Mouse (Mus musculus): ENCODE measurements around the gene Hoxa3. TPM values are rescaled to one million over a fixed set of nuclear protein-coding genes. Genes with fewer than 3 reads are reported as not detected.

Gene Hoxa3
- polyA plus RNA-seq, 1 experiment, result 3.5 TPM

GRCm38 (mm10) chr6:52259081-52259790 lies 46.1 kb upstream of the Hoxa3 start:
- TF ChIP-seq POLR2A (IDR thresholded peaks at IDR 0.05; ENCODE audit: control insufficient read depth, extremely low read depth, insufficient read depth, low read length, poor library complexity) (no peak), CTCF (IDR thresholded peaks at IDR 0.05; ENCODE audit: borderline replicate concordance, control insufficient read depth, extremely low read depth, insufficient read depth, low read length, poor library complexity) (no peak)
- Histone ChIP-seq H3K4me3 (ENCODE audit: control insufficient read depth, insufficient read depth, low read length) (no peak overlapping the region), H3K27ac (ENCODE audit: control insufficient read depth, insufficient read depth, low read length) (no peak overlapping the region), H3K4me1 (replicated peaks; ENCODE audit: control insufficient read depth, insufficient read depth, low read length) (peaks cover 3% of the 10 kb centered on the region; the same call in 1 of the 2 replicates), H3K27me3 (ENCODE audit: control insufficient read depth, insufficient read depth, low read length) (peaks cover 38% of the 10 kb centered on the region), H3K36me3 (ENCODE audit: control insufficient read depth, insufficient read depth, low read length) (no peaks in the 10 kb centered on the region)
- 4% methylated on average over 25 of the region's 25 CpGs for WGBS
- no peak for DNase-seq

DNA sequence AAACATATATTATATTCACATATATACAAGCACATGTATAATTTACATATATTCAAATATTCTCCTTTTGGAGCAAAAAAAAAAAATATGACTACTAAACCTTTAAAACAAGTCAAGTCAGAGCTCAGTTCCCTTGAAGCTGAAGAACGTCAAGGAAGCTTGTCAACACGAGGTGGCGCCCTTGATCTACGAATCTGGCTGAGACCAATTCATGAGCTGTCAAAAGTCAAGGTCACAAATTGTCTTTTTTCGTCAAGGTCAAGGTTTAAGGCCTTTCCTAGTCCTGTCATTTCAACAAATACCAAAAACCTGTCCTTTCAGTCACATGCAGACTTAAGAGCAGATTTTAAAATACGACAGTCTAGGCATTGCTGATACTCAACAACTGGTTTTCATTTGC lies 43.8 kb upstream of the Hoxa3 start:
- DNase-seq, result peak; percentile 85
- WGBS, result 1% methylated on average over 6 of the region's 6 CpGs
- TF ChIP-seq CTCF (IDR thresholded peaks at IDR 0.05; ENCODE audit: borderline replicate concordance, control insufficient read depth, extremely low read depth, insufficient read depth, low read length, poor library complexity) (no peak), POLR2A (IDR thresholded peaks at IDR 0.05; ENCODE audit: control insufficient read depth, extremely low read depth, insufficient read depth, low read length, poor library complexity) (no peak)
- peaks cover 3% of the 10 kb centered on the region; the same call in 1 of the 2 replicates for H3K4me1 ChIP-seq (replicated peaks; ENCODE audit: control insufficient read depth, insufficient read depth, low read length)
- no peak overlapping the region for H3K4me3 ChIP-seq (ENCODE audit: control insufficient read depth, insufficient read depth, low read length)
- peaks cover 39% of the 10 kb centered on the region for H3K27me3 ChIP-seq (ENCODE audit: control insufficient read depth, insufficient read depth, low read length)
- H3K36me3 ChIP-seq (ENCODE audit: control insufficient read depth, insufficient read depth, low read length), result no peaks in the 10 kb centered on the region
- H3K27ac ChIP-seq (ENCODE audit: control insufficient read depth, insufficient read depth, low read length), result no peak overlapping the region

- 4% methylated on average over 59 of the region's 59 CpGs for WGBS
- TF ChIP-seq POLR2A (IDR thresholded peaks at IDR 0.05; ENCODE audit: control insufficient read depth, extremely low read depth, insufficient read depth, low read length, poor library complexity), result no peak
- TF ChIP-seq CTCF (IDR thresholded peaks at IDR 0.05; ENCODE audit: borderline replicate concordance, control insufficient read depth, extremely low read depth, insufficient read depth, low read length, poor library complexity), result no peak
- no peak overlapping the region for H3K27ac ChIP-seq (ENCODE audit: control insufficient read depth, insufficient read depth, low read length)
- no peaks in the 10 kb centered on the region for H3K36me3 ChIP-seq (ENCODE audit: control insufficient read depth, insufficient read depth, low read length)
- no peak for DNase-seq
- peaks cover 36% of the 10 kb centered on the region for H3K27me3 ChIP-seq (ENCODE audit: control insufficient read depth, insufficient read depth, low read length)
- no peak overlapping the region for H3K4me3 ChIP-seq (ENCODE audit: control insufficient read depth, insufficient read depth, low read length)
- peaks cover 3% of the 10 kb centered on the region; the same call in 1 of the 2 replicates for H3K4me1 ChIP-seq (replicated peaks; ENCODE audit: control insufficient read depth, insufficient read depth, low read length)
These were observed 40.7 kb upstream of the Hoxa3 start for GRCm38 (mm10) chr6:52253511-52254500.

GRCm38 (mm10) chr6:52252775-52253376 lies 39.7 kb upstream of the Hoxa3 start:
- no peak for TF ChIP-seq CTCF (IDR thresholded peaks at IDR 0.05; ENCODE audit: borderline replicate concordance, control insufficient read depth, extremely low read depth, insufficient read depth, low read length, poor library complexity)
- no peak for TF ChIP-seq POLR2A (IDR thresholded peaks at IDR 0.05; ENCODE audit: control insufficient read depth, extremely low read depth, insufficient read depth, low read length, poor library complexity)
- Histone ChIP-seq H3K4me1 (replicated peaks; ENCODE audit: control insufficient read depth, insufficient read depth, low read length) (peaks cover 3% of the 10 kb centered on the region; the same call in 1 of the 2 replicates), H3K4me3 (ENCODE audit: control insufficient read depth, insufficient read depth, low read length) (no peak overlapping the region), H3K36me3 (ENCODE audit: control insufficient read depth, insufficient read depth, low read length) (no peaks in the 10 kb centered on the region), H3K27ac (ENCODE audit: control insufficient read depth, insufficient read depth, low read length) (no peak overlapping the region), H3K27me3 (ENCODE audit: control insufficient read depth, insufficient read depth, low read length) (peaks cover 41% of the 10 kb centered on the region)
- 5% methylated on average over 35 of the region's 35 CpGs for WGBS
- DNase-seq, result no peak

GRCm38 (mm10) chr6:52252016-52252774 lies 39.1 kb upstream of the Hoxa3 start:
- H3K4me3 ChIP-seq (ENCODE audit: control insufficient read depth, insufficient read depth, low read length), result no peak overlapping the region
- peaks cover 44% of the 10 kb centered on the region for H3K27me3 ChIP-seq (ENCODE audit: control insufficient read depth, insufficient read depth, low read length)
- 12% methylated on average over 24 of the region's 24 CpGs for WGBS
- H3K27ac ChIP-seq (ENCODE audit: control insufficient read depth, insufficient read depth, low read length), result no peak overlapping the region
- H3K4me1 ChIP-seq (replicated peaks; ENCODE audit: control insufficient read depth, insufficient read depth, low read length), result peaks cover 3% of the 10 kb centered on the region; the same call in 1 of the 2 replicates
- no peak for DNase-seq
- H3K36me3 ChIP-seq (ENCODE audit: control insufficient read depth, insufficient read depth, low read length), result no peaks in the 10 kb centered on the region
- TF ChIP-seq POLR2A (IDR thresholded peaks at IDR 0.05; ENCODE audit: control insufficient read depth, extremely low read depth, insufficient read depth, low read length, poor library complexity) (no peak), CTCF (IDR thresholded peaks at IDR 0.05; ENCODE audit: borderline replicate concordance, control insufficient read depth, extremely low read depth, insufficient read depth, low read length, poor library complexity) (no peak)
